Mouse (Mus musculus) neural tube, embryonic 15.5 days (tissue): ENCODE results near the gene Ccr8. TPM values are rescaled to one million over a fixed set of nuclear protein-coding genes. Genes with fewer than 3 reads are reported as not detected.

Experiments
- ATAC-seq: fragments of 200-750 bp; cut with Nextera tagmentation; 2 replicates; pipeline ENCODE4 v1.8.0; 2017; ENCODE audit warnings: mild to moderate bottlenecking, moderate TSS enrichment, moderate library complexity; ENCODE audit not compliant: low FRiP score
- H3K27ac ChIP-seq: fragments of 300-500 bp; sonication (generic); replicated peaks from 2 replicates; pipeline ENCODE4 v1.5.1; 2015; ENCODE audit warnings: mild to moderate bottlenecking, inconsistent platforms
- H3K27me3 ChIP-seq: fragments of 300-500 bp; sonication (generic); replicated peaks from 2 replicates; pipeline ENCODE4 v1.6.1; 2015; ENCODE audit warnings: inconsistent platforms
- H3K36me3 ChIP-seq: fragments of 300-500 bp; sonication (generic); 2 replicates; pipeline ENCODE4 v1.6.1; 2015; ENCODE audit warnings: inconsistent platforms
- H3K4me1 ChIP-seq: fragments of 300-500 bp; sonication (generic); 2 replicates; pipeline ENCODE4 v1.6.1; 2015; ENCODE audit warnings: inconsistent platforms
- H3K4me2 ChIP-seq: fragments of 300-500 bp; sonication (generic); 2 replicates; pipeline ENCODE4 v1.6.1; 2015; ENCODE audit warnings: inconsistent platforms, mild to moderate bottlenecking, moderate library complexity
- H3K4me3 ChIP-seq: fragments of 300-500 bp; sonication (generic); replicated peaks from 2 replicates; pipeline ENCODE4 v1.5.1; 2015; ENCODE audit warnings: mild to moderate bottlenecking, inconsistent platforms
- H3K9ac ChIP-seq: fragments of 300-500 bp; sonication (generic); replicated peaks from 2 replicates; pipeline ENCODE4 v1.6.1; 2015; ENCODE audit warnings: mild to moderate bottlenecking, inconsistent platforms
- H3K9me3 ChIP-seq: fragments of 300-500 bp; sonication (generic); replicated peaks from 2 replicates; pipeline ENCODE4 v1.6.1; 2016; ENCODE audit warnings: inconsistent platforms
- WGBS: fragments of 180-500 bp; shearing (Covaris S2); methylation state at CpG from one replicate; pipeline ENCODE4 v1.1.7; 2015; ENCODE audit warnings: mixed read lengths; 5-methylcytosine and 5-hydroxymethylcytosine counted together
- polyA plus RNA-seq: library from polyadenylated mRNA; unstranded; fragments of >200 nt; fragmentation: Nextera tagmentation; extraction: Ambion mirVana; gene quantifications from 2 replicates; pipeline ENCODE4 v1.2.1, GENCODE M21; 2015

The Ccr8 gene
- 2.4 TPM in 1 of 2 replicates, not detected in the other for polyA plus RNA-seq

GRCm38 (mm10) chr9:120091696-120092238 lies at the start of gene Ccr8:
Ccr8 (plus strand) TSS chr9:120092114.
- no peak within 1 kb of the TSS for H3K4me3 ChIP-seq
- no peak within 1 kb of the TSS for H3K9ac ChIP-seq
- no peaks in the 10 kb centered on the region for H3K27me3 ChIP-seq
- no peaks in the 10 kb centered on the region for H3K4me1 ChIP-seq
- 88% methylated on average over 5 of the region's 5 CpGs for whole genome bisulfite sequencing
- no peak within 1 kb of the TSS for H3K27ac ChIP-seq
- no peaks in the 10 kb centered on the region for H3K9me3 ChIP-seq
- no peaks in the 10 kb centered on the region for H3K36me3 ChIP-seq
- no peak within 1 kb of the TSS for H3K4me2 ChIP-seq
- no peak for ATAC-seq

- Histone ChIP-seq H3K9ac (no peak overlapping the region), H3K4me2 (no peak overlapping the region), H3K27ac (no peak overlapping the region), H3K36me3 (no peaks in the 10 kb centered on the region), H3K9me3 (no peaks in the 10 kb centered on the region), H3K4me1 (no peaks in the 10 kb centered on the region), H3K4me3 (no peak overlapping the region), H3K27me3 (no peaks in the 10 kb centered on the region)
- WGBS = 86% methylated on average over 7 of the region's 7 CpGs
- no peak for ATAC-seq
These were observed 48.8 kb upstream of the Ccr8 start for GRCm38 (mm10) chr9:120043115-120043514.

- Histone ChIP-seq H3K4me3 (no peak overlapping the region), H3K4me1 (no peaks in the 10 kb centered on the region), H3K27me3 (no peaks in the 10 kb centered on the region), H3K36me3 (no peaks in the 10 kb centered on the region), H3K9me3 (no peaks in the 10 kb centered on the region), H3K9ac (no peak overlapping the region), H3K27ac (no peak overlapping the region), H3K4me2 (no peak overlapping the region)
- ATAC-seq = no peak
- 83% methylated on average over 6 of the region's 6 CpGs for WGBS
These were observed 43.4 kb upstream of the Ccr8 start for GRCm38 (mm10) chr9:120048495-120048894.

DNA sequence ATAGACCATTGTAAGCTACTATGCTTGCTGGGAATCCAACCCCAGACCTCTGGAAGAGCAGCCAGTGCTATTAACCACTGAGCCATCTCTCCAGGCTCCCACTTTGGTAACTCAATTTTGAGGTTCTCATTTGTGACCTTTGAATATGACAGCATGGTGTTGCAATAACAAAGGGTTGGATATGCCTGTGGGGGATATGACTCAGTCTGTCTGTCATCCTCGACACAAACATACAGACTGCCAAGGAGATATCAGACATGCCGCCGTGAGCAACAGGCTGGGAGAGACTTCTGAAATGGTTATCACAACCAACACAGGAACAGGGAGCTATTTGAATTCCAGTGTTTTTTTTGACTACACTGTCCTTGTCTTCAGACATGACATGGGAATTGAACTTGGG lies 42.5 kb upstream of the Ccr8 start:
- Histone ChIP-seq H3K36me3 (no peaks in the 10 kb centered on the region), H3K27me3 (no peaks in the 10 kb centered on the region), H3K9ac (no peak overlapping the region), H3K4me2 (no peak overlapping the region), H3K4me3 (no peak overlapping the region), H3K9me3 (no peaks in the 10 kb centered on the region), H3K4me1 (no peaks in the 10 kb centered on the region), H3K27ac (no peak overlapping the region)
- WGBS = 83% methylated on average over 3 of the region's 3 CpGs
- no peak for ATAC-seq

- Histone ChIP-seq H3K9me3 (no peaks in the 10 kb centered on the region), H3K4me2 (no peak overlapping the region), H3K4me3 (no peak overlapping the region), H3K9ac (no peak overlapping the region), H3K4me1 (no peaks in the 10 kb centered on the region), H3K27ac (no peak overlapping the region), H3K27me3 (no peaks in the 10 kb centered on the region), H3K36me3 (no peaks in the 10 kb centered on the region)
- WGBS = 44% methylated on average over 8 of the region's 8 CpGs
- ATAC-seq = no peak
These were observed 37.2 kb upstream of the Ccr8 start for GRCm38 (mm10) chr9:120054545-120055277.

DNA sequence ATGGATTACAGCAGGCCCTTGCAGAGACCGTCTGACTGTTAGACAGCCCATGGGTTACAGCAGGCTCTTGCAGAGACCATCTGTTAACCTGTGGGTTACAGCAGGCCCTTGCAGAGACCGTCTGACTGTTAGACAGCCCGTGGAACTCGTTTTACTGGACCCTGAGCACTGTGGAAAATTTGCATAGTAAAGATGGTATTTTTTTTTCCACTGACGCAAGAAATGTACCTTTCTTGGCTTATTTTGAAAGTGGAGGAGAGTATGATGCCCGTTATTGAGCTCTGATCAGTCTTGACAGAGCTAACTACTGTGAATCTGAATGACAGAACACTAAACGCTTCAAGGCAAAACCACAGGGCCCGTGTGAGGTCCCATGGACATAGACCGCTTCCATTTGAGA lies 35.7 kb upstream of the Ccr8 start:
- H3K4me1 ChIP-seq = no peaks in the 10 kb centered on the region
- no peak for ATAC-seq
- H3K4me3 ChIP-seq = no peak overlapping the region
- H3K9ac ChIP-seq = no peak overlapping the region
- H3K36me3 ChIP-seq = no peaks in the 10 kb centered on the region
- 78% methylated on average over 9 of the region's 9 CpGs for WGBS
- no peaks in the 10 kb centered on the region for H3K9me3 ChIP-seq
- no peaks in the 10 kb centered on the region for H3K27me3 ChIP-seq
- no peak overlapping the region for H3K4me2 ChIP-seq
- no peak overlapping the region for H3K27ac ChIP-seq

- no peak for ATAC-seq
- Histone ChIP-seq H3K9ac (no peak overlapping the region), H3K27me3 (no peaks in the 10 kb centered on the region), H3K4me3 (no peak overlapping the region), H3K36me3 (no peaks in the 10 kb centered on the region), H3K4me1 (no peaks in the 10 kb centered on the region), H3K27ac (no peak overlapping the region), H3K9me3 (no peaks in the 10 kb centered on the region), H3K4me2 (no peak overlapping the region)
- WGBS = 83% methylated on average over 3 of the region's 3 CpGs
These were observed 33.2 kb upstream of the Ccr8 start for GRCm38 (mm10) chr9:120058730-120059129.

GRCm38 (mm10) chr9:120064317-120064716 lies 27.6 kb upstream of the Ccr8 start:
- WGBS = 84% methylated on average over 4 of the region's 4 CpGs
- H3K27ac ChIP-seq = no peak overlapping the region
- no peak overlapping the region for H3K4me2 ChIP-seq
- H3K9ac ChIP-seq = no peak overlapping the region
- no peak overlapping the region for H3K4me3 ChIP-seq
- no peaks in the 10 kb centered on the region for H3K27me3 ChIP-seq
- H3K36me3 ChIP-seq = no peaks in the 10 kb centered on the region
- ATAC-seq = no peak
- H3K9me3 ChIP-seq = no peaks in the 10 kb centered on the region
- H3K4me1 ChIP-seq = no peaks in the 10 kb centered on the region

DNA sequence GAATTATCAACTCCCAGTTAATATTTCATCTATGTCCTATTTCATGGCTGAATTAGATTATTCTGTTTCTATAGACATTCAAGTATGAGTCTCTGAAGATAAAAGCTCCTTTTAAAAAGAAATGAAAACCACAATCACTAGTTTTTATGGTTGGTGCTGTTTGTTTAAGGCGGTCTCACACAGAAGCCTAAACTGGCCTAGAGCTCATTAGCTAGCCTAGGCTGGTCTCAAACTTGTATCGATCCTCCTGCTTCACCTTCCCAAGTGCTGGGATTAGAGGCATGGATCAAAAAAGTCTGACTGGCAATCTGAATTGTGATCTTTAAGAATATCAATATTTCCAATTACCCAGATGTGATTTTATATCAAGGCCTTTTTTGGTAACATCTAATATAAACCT lies 24.3 kb upstream of the Ccr8 start:
- H3K4me1 ChIP-seq = no peaks in the 10 kb centered on the region
- 82% methylated on average over 2 of the region's 2 CpGs for WGBS
- H3K27me3 ChIP-seq = no peaks in the 10 kb centered on the region
- no peak for ATAC-seq
- no peaks in the 10 kb centered on the region for H3K36me3 ChIP-seq
- H3K9me3 ChIP-seq = no peaks in the 10 kb centered on the region
- no peak overlapping the region for H3K27ac ChIP-seq
- H3K4me2 ChIP-seq = no peak overlapping the region
- no peak overlapping the region for H3K4me3 ChIP-seq
- H3K9ac ChIP-seq = no peak overlapping the region

- Histone ChIP-seq H3K27me3 (no peaks in the 10 kb centered on the region), H3K4me1 (no peaks in the 10 kb centered on the region), H3K4me2 (no peak overlapping the region), H3K9me3 (no peaks in the 10 kb centered on the region), H3K36me3 (no peaks in the 10 kb centered on the region), H3K4me3 (no peak overlapping the region), H3K9ac (no peak overlapping the region), H3K27ac (no peak overlapping the region)
- WGBS = 68% methylated on average over 10 of the region's 10 CpGs
- ATAC-seq = no peak
These were observed 23.9 kb upstream of the Ccr8 start for GRCm38 (mm10) chr9:120068047-120068446.

GRCm38 (mm10) chr9:120069779-120070178 lies 22.1 kb upstream of the Ccr8 start, which contains the start of gene Cx3cr1:
Cx3cr1 (minus strand) TSS chr9:120069879.
- no peaks in the 10 kb centered on the region for H3K27me3 ChIP-seq
- no peak for ATAC-seq
- WGBS = 88% methylated on average over 11 of the region's 11 CpGs

DNA sequence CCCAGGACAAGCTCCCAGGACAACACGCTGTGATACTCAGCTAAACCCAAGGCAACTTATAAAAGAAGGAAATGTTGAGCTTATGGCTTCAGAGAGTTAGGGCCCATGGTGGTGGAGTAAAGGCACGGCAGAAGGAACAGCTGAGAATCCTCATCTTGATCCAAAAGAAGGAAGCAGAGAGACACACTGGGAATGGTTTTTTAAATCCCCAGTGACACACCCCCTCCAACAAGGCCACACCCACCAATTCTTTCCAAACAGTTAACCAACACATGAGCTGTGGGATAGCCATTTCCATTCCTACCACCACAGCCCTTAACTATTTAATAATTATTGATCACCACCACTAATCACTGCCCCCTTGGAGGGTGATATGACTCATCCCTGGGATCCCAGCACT lies 20.7 kb upstream of the Ccr8 start:
- Histone ChIP-seq H3K27ac (no peak overlapping the region), H3K4me2 (no peak overlapping the region), H3K9me3 (no peaks in the 10 kb centered on the region), H3K4me3 (no peak overlapping the region), H3K27me3 (no peaks in the 10 kb centered on the region), H3K36me3 (no peaks in the 10 kb centered on the region), H3K4me1 (no peaks in the 10 kb centered on the region), H3K9ac (no peak overlapping the region)
- ATAC-seq = no peak
- 79% methylated on average over 2 of the region's 2 CpGs for WGBS

More at GRCm38 (mm10) chr9:120069779-120070178, 22.1 kb upstream of the Ccr8 start, which contains the start of gene Cx3cr1:
- Histone ChIP-seq H3K4me3 (no peak within 1 kb of the TSS), H3K36me3 (no peaks in the 10 kb centered on the region), H3K9me3 (no peaks in the 10 kb centered on the region), H3K4me2 (no peak within 1 kb of the TSS), H3K27ac (no peak within 1 kb of the TSS), H3K4me1 (no peaks in the 10 kb centered on the region), H3K9ac (no peak within 1 kb of the TSS)
